Mouse (Mus musculus) stomach, postnatal 0 days (tissue): Measurements from ENCODE around the gene Pold2. TPM values are rescaled to one million over a fixed set of nuclear protein-coding genes. Genes with fewer than 3 reads are reported as not detected.

Experiments
- ATAC-seq: fragments of 200-750 bp; cut with Nextera tagmentation; 2 replicates; pipeline ENCODE4 v1.8.0; 2017; ENCODE audit not compliant: low FRiP score, low TSS enrichment
- DNase-seq: peaks from one replicate; pipeline ENCODE4 v3.0.0-alpha.2; 2016; ENCODE audit warnings: low spot score
- H3K27ac ChIP-seq: fragments of 300-500 bp; sonication (generic); replicated peaks from 2 replicates; pipeline ENCODE4 v1.5.1; 2014; ENCODE audit warnings: mild to moderate bottlenecking, control low read depth
- H3K27me3 ChIP-seq: fragments of 300-500 bp; sonication (generic); 2 replicates; pipeline ENCODE4 v1.6.1; 2014; ENCODE audit warnings: low read length; ENCODE audit not compliant: control insufficient read depth, insufficient read depth
- H3K36me3 ChIP-seq: fragments of 300-500 bp; sonication (generic); 2 replicates; pipeline ENCODE4 v1.6.1; 2014; ENCODE audit warnings: low read length, mixed read lengths; ENCODE audit not compliant: control insufficient read depth, insufficient read depth
- H3K4me1 ChIP-seq: fragments of 300-500 bp; sonication (generic); replicated peaks from 2 replicates; pipeline ENCODE4 v1.6.1; 2014; ENCODE audit warnings: antibody characterized with exemption; ENCODE audit not compliant: control insufficient read depth, insufficient read depth
- H3K4me2 ChIP-seq: fragments of 300-500 bp; sonication (generic); replicated peaks from 2 replicates; pipeline ENCODE4 v1.6.1; 2014; ENCODE audit warnings: low read depth, mild to moderate bottlenecking, control low read depth, moderate library complexity
- H3K4me3 ChIP-seq: fragments of 300-500 bp; sonication (generic); 2 replicates; pipeline ENCODE4 v1.5.1; 2014; ENCODE audit warnings: low read depth, low read length, control low read depth
- H3K9ac ChIP-seq: fragments of 300-500 bp; sonication (generic); 2 replicates; pipeline ENCODE4 v1.6.1; 2014; ENCODE audit warnings: mild to moderate bottlenecking, low read length, control low read depth, mixed read lengths
- H3K9me3 ChIP-seq: fragments of 300-500 bp; sonication (generic); 2 replicates; pipeline ENCODE4 v1.6.1; 2016; ENCODE audit warnings: low read length; ENCODE audit not compliant: control insufficient read depth
- CTCF ChIP-seq: IDR thresholded peaks from 2 replicates; pipeline ENCODE4 v1.5.1; 2016; ENCODE audit warnings: antibody characterized with exemption, low read depth, mild to moderate bottlenecking, moderate library complexity
- EP300 ChIP-seq: optimal IDR thresholded peaks from 2 replicates; pipeline ENCODE3; 2016; ENCODE audit warnings: antibody characterized with exemption
- WGBS: fragments of 180-500 bp; shearing (Covaris S2); extraction: QIAGEN DNeasy Blood & Tissue Kit; methylation state at CpG from one replicate; pipeline ENCODE4 v1.1.7; 2014; 5-methylcytosine and 5-hydroxymethylcytosine counted together
- polyA plus RNA-seq: library from polyadenylated mRNA; unstranded; fragments of >200 nt; fragmentation: Nextera tagmentation; extraction: Ambion mirVana; gene quantifications from 2 replicates; pipeline ENCODE4 v1.2.1, GENCODE M21; 2015

Gene Pold2
- polyA plus RNA-seq, 1 experiment from 2014 or later: 51.1 TPM

DNA sequence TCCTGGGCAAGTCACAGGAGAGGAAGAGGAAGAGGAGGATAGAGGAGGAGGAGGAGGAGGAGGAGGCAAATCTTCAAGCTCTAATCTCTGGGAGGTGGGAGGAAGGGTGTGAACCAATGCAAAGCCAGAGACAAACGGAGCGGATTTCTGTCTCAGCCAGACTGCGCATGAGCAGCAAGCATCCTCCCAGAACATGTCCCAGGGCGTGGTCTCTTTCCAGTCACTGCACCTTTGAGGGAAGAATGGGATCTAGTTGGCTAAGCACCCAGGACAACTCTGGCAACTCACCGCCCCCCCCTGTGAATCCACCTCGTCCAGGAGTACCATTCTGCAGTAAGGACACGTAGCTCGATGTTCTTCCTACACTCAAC, 38.1 kb upstream of the Pold2 start:
- no peaks in the 10 kb centered on the region for H3K36me3 ChIP-seq
- H3K9ac ChIP-seq: no peak overlapping the region
- no peak for DNase-seq
- ATAC-seq: no peak
- no peaks in the 10 kb centered on the region for H3K9me3 ChIP-seq
- TF ChIP-seq CTCF (no peak), EP300 (no peak)
- H3K27ac ChIP-seq: no peak overlapping the region
- H3K4me1 ChIP-seq: no peaks in the 10 kb centered on the region; the same call in 1 of the 2 replicates
- H3K4me3 ChIP-seq: no peak overlapping the region
- H3K4me2 ChIP-seq: no peak overlapping the region
- no peaks in the 10 kb centered on the region for H3K27me3 ChIP-seq
- WGBS: 57% methylated on average over 8 of the region's 8 CpGs

DNA sequence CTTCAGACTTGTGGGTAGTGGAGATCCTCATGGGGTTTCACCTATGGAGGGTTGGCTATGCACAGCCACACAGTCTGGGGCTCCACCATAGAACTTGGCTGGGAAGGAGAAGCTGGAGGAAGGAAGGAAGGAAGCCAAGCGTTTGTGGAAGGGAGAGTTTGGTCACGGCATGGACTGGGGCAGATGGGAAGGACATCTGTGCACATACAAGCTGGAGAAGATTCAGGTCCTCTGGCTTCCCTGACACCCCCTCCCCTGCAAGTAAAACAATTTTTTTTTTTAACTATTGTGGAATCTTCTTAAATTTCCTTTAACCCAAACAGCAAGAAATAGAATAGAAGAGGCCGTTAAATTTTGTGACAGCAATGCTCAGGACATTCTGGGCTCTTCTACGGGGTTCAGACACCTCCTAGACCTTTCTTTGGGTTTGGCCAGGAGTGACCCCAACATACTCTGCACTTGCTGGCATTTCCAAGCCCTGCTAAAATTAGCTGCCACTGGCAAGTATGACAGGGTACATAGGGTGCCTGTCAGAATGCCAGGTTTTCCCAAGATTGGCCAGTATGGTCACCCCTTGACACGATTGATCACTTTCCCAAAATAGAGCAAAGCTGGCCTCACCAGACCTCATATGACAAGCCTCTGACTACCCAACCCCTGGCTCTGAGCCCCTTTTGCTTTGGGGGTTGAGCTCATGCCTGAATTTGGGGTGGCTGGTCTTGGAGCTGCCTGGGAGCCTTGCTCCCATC, 37.5 kb upstream of the Pold2 start:
- DNase-seq: no peak
- H3K4me1 ChIP-seq: no peaks in the 10 kb centered on the region; the same call in 1 of the 2 replicates
- no peak overlapping the region for H3K4me3 ChIP-seq
- 76% methylated on average over 5 of the region's 5 CpGs for WGBS
- H3K9me3 ChIP-seq: no peaks in the 10 kb centered on the region
- H3K4me2 ChIP-seq: no peak overlapping the region
- no peak for ATAC-seq
- H3K36me3 ChIP-seq: no peaks in the 10 kb centered on the region
- no peak overlapping the region for H3K27ac ChIP-seq
- no peak for TF ChIP-seq EP300
- no peak for TF ChIP-seq CTCF
- no peak overlapping the region for H3K9ac ChIP-seq
- no peaks in the 10 kb centered on the region for H3K27me3 ChIP-seq

DNA sequence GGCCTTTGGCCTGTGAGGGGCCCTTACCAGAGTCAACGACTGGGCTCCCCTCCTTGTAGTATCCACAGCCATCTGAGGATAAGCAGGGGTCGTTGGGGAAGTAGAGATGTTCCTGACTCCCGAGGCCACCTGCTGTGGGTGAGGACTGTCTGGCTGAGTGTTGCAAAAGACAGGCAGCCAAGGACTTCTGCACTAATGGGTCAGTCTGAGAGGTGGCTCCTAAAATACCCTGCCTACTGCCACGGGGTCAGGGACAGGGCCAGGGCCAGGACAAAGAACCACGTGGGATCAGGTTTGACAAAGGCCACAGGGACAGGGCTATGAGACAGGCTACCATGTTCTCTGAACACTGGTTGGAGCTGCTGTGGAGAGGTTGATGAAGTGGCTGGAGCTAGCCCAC, 36.8 kb upstream of the Pold2 start:
- H3K27me3 ChIP-seq: no peaks in the 10 kb centered on the region
- no peaks in the 10 kb centered on the region for H3K9me3 ChIP-seq
- no peak for ATAC-seq

DNA sequence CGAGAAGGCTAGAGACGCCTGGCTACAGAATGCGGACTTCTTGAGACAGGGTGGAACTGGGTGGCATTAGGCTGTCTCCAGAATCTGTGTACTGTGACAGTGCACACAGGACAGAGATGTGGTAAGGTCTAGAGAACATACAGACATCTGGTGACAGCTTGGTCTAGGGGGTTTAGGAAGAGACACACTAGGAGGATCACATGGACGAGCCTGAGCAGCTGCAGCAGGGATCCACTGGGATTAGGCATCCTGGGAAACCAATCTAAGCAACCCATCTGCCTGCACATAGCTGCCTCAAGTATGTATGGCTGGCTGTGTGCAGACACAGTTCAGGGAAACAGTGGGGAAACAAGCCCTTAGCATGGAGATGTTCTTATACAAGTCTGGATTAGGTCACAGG, 35.8 kb upstream of the Pold2 start:
- H3K36me3 ChIP-seq: no peaks in the 10 kb centered on the region
- H3K9me3 ChIP-seq: no peaks in the 10 kb centered on the region
- no peak for ATAC-seq
- no peaks in the 10 kb centered on the region for H3K4me1 ChIP-seq
- H3K27me3 ChIP-seq: no peaks in the 10 kb centered on the region
- no peak overlapping the region for H3K4me3 ChIP-seq
- H3K4me2 ChIP-seq: no peak overlapping the region
- no peak for TF ChIP-seq EP300
- TF ChIP-seq CTCF: no peak
- 67% methylated on average over 4 of the region's 4 CpGs for WGBS
- DNase-seq: no peak
- H3K9ac ChIP-seq: peak overlapping the region; percentile 41; the same call in 1 of the 2 replicates
- H3K27ac ChIP-seq: no peak overlapping the region

More for the DNA sequence above, 36.8 kb upstream of the Pold2 start:
- Histone ChIP-seq H3K4me1 (no peaks in the 10 kb centered on the region; the same call in 1 of the 2 replicates), H3K36me3 (no peaks in the 10 kb centered on the region), H3K4me3 (no peak overlapping the region), H3K9ac (no peak overlapping the region), H3K27ac (no peak overlapping the region), H3K4me2 (no peak overlapping the region)
- TF ChIP-seq CTCF (no peak), EP300 (no peak)
- 50% methylated on average over 5 of the region's 5 CpGs for WGBS
- no peak for DNase-seq

DNA sequence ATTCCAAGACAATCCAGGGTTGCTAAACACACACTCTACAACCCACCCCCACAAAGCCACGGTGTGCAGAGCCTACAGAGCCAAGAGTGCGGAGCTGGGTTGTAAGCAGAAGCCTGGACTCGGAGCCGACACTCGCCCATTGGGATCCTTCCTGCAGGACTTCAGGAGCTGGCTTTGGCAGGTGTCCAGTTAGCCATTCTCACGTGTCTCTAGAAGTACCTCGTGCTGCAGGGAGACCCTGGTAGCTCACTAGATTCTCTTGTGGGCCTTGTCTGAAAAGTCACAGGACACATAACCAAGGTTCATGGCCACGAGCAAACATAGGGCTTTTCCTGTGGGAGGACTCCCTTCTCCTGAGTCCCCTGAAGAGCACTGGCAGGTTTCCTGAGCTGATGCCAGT, 35.2 kb upstream of the Pold2 start:
- Histone ChIP-seq H3K9me3 (no peaks in the 10 kb centered on the region), H3K36me3 (no peaks in the 10 kb centered on the region), H3K4me3 (no peak overlapping the region), H3K4me2 (no peak overlapping the region), H3K9ac (no peak overlapping the region), H3K4me1 (no peaks in the 10 kb centered on the region), H3K27me3 (no peaks in the 10 kb centered on the region), H3K27ac (no peak overlapping the region)
- WGBS: 58% methylated on average over 8 of the region's 8 CpGs
- DNase-seq (no peak), ATAC-seq (no peak)
- TF ChIP-seq EP300: no peak
- TF ChIP-seq CTCF: no peak

DNA sequence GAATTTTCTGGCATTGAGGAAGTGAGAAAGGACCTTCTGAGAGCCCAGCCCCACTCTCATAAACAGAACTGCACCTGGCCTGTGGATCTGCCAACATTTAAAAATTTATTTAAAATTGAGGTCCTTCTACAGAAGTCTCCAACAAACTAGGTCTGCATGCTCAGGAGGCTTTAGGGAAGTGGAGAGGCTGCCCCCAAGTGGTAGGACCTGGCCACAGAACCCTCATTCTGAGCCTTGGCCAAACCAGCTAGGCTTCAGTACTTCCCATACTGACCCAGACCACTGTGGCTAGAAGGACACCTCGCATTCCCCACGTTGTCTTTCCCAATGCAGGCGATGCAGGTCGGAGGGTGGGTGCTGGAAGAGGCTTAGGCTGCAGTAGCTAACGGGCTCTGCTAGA, 34.5 kb upstream of the Pold2 start:
- peak; percentile 75 for DNase-seq

More for the DNA sequence above, 34.5 kb upstream of the Pold2 start:
- Histone ChIP-seq H3K4me3 (no peak overlapping the region), H3K27me3 (no peaks in the 10 kb centered on the region), H3K36me3 (no peaks in the 10 kb centered on the region), H3K9me3 (no peaks in the 10 kb centered on the region), H3K9ac (no peak overlapping the region), H3K4me2 (no peak overlapping the region), H3K27ac (no peak overlapping the region), H3K4me1 (no peaks in the 10 kb centered on the region)
- WGBS: 31% methylated on average over 5 of the region's 5 CpGs
- TF ChIP-seq CTCF (peak; percentile 90), EP300 (no peak)
- peak; percentile 51; the same call in 1 of the 2 replicates for ATAC-seq
